Mouse (Mus musculus) heart, embryonic 16.5 days (tissue): ENCODE data around the gene Olfr661. TPM values are rescaled to one million over a fixed set of nuclear protein-coding genes. Genes with fewer than 3 reads are reported as not detected.

Source experiments
- ATAC-seq: fragments of 200-750 bp; cut with Nextera tagmentation; replicated peaks from 2 replicates; pipeline ENCODE4 v1.8.0; 2017; ENCODE audit warnings: moderate number of reproducible peaks; ENCODE audit not compliant: insufficient read depth, low FRiP score; ENCODE audit errors: extremely low read depth
- H3K27ac ChIP-seq: fragments of 300-500 bp; sonication (generic); 2 replicates; pipeline ENCODE4 v1.5.1; 2014; ENCODE audit warnings: mild to moderate bottlenecking, low read length, control low read depth, moderate library complexity
- H3K27me3 ChIP-seq: fragments of 300-500 bp; sonication (generic); 2 replicates; pipeline ENCODE4 v1.6.1; 2014; ENCODE audit warnings: low read length, mixed read lengths; ENCODE audit not compliant: control insufficient read depth, insufficient read depth
- H3K36me3 ChIP-seq: fragments of 300-500 bp; sonication (generic); 2 replicates; pipeline ENCODE4 v1.6.1; 2014; ENCODE audit not compliant: control insufficient read depth, insufficient read depth
- H3K4me1 ChIP-seq: fragments of 300-500 bp; sonication (generic); 2 replicates; pipeline ENCODE4 v1.6.1; 2014; ENCODE audit warnings: low read length, mixed read lengths; ENCODE audit not compliant: control insufficient read depth, insufficient read depth
- H3K4me2 ChIP-seq: fragments of 300-500 bp; sonication (generic); 2 replicates; pipeline ENCODE4 v1.6.1; 2014; ENCODE audit warnings: low read depth, mild to moderate bottlenecking, control low read depth, low read length
- H3K4me3 ChIP-seq: fragments of 300-500 bp; sonication (generic); 2 replicates; pipeline ENCODE4 v1.5.1; 2014; ENCODE audit warnings: mild to moderate bottlenecking, control low read depth, low read length
- H3K9ac ChIP-seq: fragments of 300-500 bp; sonication (generic); 2 replicates; pipeline ENCODE4 v1.6.1; 2014; ENCODE audit warnings: low read length, control low read depth
- H3K9me3 ChIP-seq: fragments of 300-500 bp; sonication (generic); replicated peaks from 2 replicates; pipeline ENCODE4 v1.6.1; 2016; ENCODE audit warnings: low read length; ENCODE audit not compliant: control insufficient read depth
- WGBS: fragments of 180-500 bp; shearing (Covaris S2); extraction: QIAGEN DNeasy Blood & Tissue Kit; methylation state at CpG from one replicate; pipeline ENCODE4 v1.1.7; 2014; 5-methylcytosine and 5-hydroxymethylcytosine counted together
- polyA plus RNA-seq: library from polyadenylated mRNA; unstranded; fragments of >200 nt; fragmentation: Nextera tagmentation; extraction: Ambion mirVana; gene quantifications from 2 replicates; pipeline ENCODE4 v1.2.1, GENCODE M21; 2015

Olfr661 gene
- not detected in 2 replicates for polyA plus RNA-seq

DNA sequence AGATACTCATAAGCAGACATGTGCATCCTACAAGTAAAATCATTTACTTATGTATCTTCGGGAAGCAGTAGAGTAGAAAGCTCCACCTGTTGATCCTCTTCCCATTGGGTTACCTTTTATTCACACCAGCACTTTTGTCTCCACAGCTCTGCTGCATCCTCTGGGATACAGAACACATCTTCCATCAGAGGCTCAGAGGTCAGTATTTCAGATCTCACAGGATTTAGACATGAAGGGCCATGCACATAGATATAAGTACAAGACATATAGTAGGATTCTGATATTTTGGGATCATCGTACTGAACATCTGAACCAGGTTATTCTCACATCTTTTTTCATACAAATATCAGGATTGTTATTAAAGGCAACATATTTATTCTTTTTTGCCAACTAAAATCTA is at the start of gene Olfr661:
Olfr661 (plus strand) TSS at position 301 of the 400 bp plus-strand sequence.
- Histone ChIP-seq H3K36me3 (no peaks in the 10 kb centered on the region), H3K27me3 (no peaks in the 10 kb centered on the region), H3K27ac (no peak within 1 kb of the TSS), H3K4me2 (no peak within 1 kb of the TSS), H3K9me3 (no peaks in the 10 kb centered on the region), H3K4me3 (no peak within 1 kb of the TSS), H3K9ac (no peak within 1 kb of the TSS), H3K4me1 (no peaks in the 10 kb centered on the region)
- 72% methylated on average over 2 of the region's 2 CpGs for WGBS
- ATAC-seq = no peak

DNA sequence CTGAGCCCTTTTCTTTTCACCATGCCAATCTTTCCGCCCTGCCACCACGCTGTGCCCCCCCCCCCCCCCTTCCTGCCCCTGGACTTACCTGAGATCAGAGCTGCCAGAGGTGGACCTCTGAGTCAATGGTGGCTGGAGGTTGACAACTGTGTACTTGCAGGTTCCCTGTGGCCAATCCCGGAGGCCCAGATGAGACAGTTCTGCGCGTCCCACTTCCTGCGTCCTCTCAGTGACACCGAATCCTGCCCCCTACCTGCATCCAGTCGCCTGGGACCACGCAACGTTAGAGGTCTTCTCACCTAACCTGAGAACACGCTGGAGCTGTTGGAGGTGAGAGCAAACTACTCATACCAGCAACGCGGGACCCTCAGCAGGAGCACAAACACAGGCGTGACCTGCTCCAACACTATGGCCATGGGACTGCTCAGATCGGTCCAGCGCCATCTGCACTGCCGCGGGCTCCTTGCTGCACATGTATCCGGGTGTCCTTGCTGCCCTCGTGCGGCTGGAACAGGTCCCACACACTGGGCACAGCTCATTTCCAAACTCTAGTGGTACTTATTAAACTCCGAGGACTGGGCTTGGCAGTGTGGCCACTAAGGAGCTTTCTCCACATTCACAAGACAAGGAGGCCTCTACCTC is 39.3 kb upstream of the Olfr661 start, which contains the start of gene Olfr658:
Olfr658 (minus strand) TSS at position 465 of the 642 bp plus-strand sequence.
- Histone ChIP-seq H3K4me2 (peak within 1 kb of the TSS; percentile 51), H3K27me3 (no peaks in the 10 kb centered on the region), H3K27ac (no peak within 1 kb of the TSS), H3K36me3 (no peaks in the 10 kb centered on the region), H3K4me1 (no peaks in the 10 kb centered on the region), H3K4me3 (no peak within 1 kb of the TSS), H3K9me3 (no peaks in the 10 kb centered on the region), H3K9ac (no peak within 1 kb of the TSS)
- peak; percentile 58 for ATAC-seq
- 17% methylated on average over 21 of the region's 22 CpGs for WGBS

DNA sequence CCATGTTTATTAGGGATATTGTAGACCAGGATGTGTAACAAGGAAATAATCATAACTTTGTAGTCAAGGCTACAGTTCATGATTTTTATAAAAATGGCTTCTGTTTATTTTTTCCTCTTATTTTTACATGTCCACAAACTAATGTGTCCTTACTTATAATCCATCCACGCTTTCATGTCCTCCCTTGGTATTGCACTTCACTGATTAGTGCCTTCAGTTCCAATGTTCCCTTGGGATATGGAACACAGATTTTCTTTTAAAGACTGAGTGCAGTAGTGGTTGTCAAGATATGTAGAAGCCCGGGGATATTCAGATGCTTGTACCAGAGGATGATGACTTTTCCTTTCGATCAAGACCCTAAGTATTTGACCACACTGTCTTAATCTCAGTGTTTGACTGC is 19.8 kb upstream of the Olfr661 start, which contains the start of gene Olfr659:
Olfr659 (plus strand) TSS at position 301 of the 400 bp plus-strand sequence.
- H3K27me3 ChIP-seq = no peaks in the 10 kb centered on the region
- H3K36me3 ChIP-seq = no peaks in the 10 kb centered on the region
- no peaks in the 10 kb centered on the region; the same call in 1 of the 2 replicates for H3K9me3 ChIP-seq
- H3K4me2 ChIP-seq = no peak within 1 kb of the TSS
- H3K27ac ChIP-seq = no peak within 1 kb of the TSS
- no peak within 1 kb of the TSS for H3K9ac ChIP-seq
- ATAC-seq = no peak
- no peak within 1 kb of the TSS for H3K4me3 ChIP-seq
- no peaks in the 10 kb centered on the region for H3K4me1 ChIP-seq
- WGBS = 64% methylated on average over 3 of the region's 3 CpGs

Other genes starting within 250 kb of the Olfr661 start
- 1.3 and 2.2 TPM in 2 replicates for gene Trim30a, start 221.3 kb upstream of the Olfr661 start, polyA plus RNA-seq
- 0.41 and 0.95 TPM in 2 replicates for gene Trim30d, start 178.7 kb upstream of the Olfr661 start, polyA plus RNA-seq
- gene Olfr651, start 136.4 kb upstream of the Olfr661 start, polyA plus RNA-seq = not detected in 2 replicates
- gene Olfr652, start 125.6 kb upstream of the Olfr661 start, polyA plus RNA-seq = not detected in 2 replicates
- not detected in 2 replicates for gene Olfr653, start 109.2 kb upstream of the Olfr661 start, polyA plus RNA-seq
- not detected in 2 replicates for gene Olfr654, start 99.5 kb upstream of the Olfr661 start, polyA plus RNA-seq
- gene Olfr655, start 84.7 kb upstream of the Olfr661 start, polyA plus RNA-seq = not detected in 2 replicates
- gene Olfr656, start 72.5 kb upstream of the Olfr661 start, polyA plus RNA-seq = not detected in 2 replicates
- not detected in 2 replicates for gene Olfr657, start 61.7 kb upstream of the Olfr661 start, polyA plus RNA-seq
- not detected in 2 replicates for gene Olfr658, start 39.2 kb upstream of the Olfr661 start, polyA plus RNA-seq
- not detected in 2 replicates for gene Olfr659, start 19.7 kb upstream of the Olfr661 start, polyA plus RNA-seq
- gene Usp17le, start 91.0 kb downstream of the Olfr661 start, polyA plus RNA-seq = not detected in 2 replicates
- not detected in 2 replicates for gene Usp17lb, start 156.1 kb downstream of the Olfr661 start, polyA plus RNA-seq
- gene Usp17la, start 170.5 kb downstream of the Olfr661 start, polyA plus RNA-seq = not detected in 2 replicates
- not detected in 2 replicates for gene Olfr665, start 191.5 kb downstream of the Olfr661 start, polyA plus RNA-seq
- gene Olfr666, start 209.5 kb downstream of the Olfr661 start, polyA plus RNA-seq = not detected in 2 replicates
- gene Olfr667, start 235.0 kb downstream of the Olfr661 start, polyA plus RNA-seq = not detected in 2 replicates
- not detected in 2 replicates for gene Olfr668, start 241.6 kb downstream of the Olfr661 start, polyA plus RNA-seq
- gene Olfr669, start 247.7 kb downstream of the Olfr661 start, polyA plus RNA-seq = not detected in 2 replicates